Mouse (Mus musculus): ENCODE measurements around the gene Map3k20. TPM values are rescaled to one million over a fixed set of nuclear protein-coding genes. Genes with fewer than 3 reads are reported as not detected.

Gene Map3k20
- polyA plus RNA-seq, 1 experiment from 2014 or later: 9.7 TPM

- H3K4me2 ChIP-seq: no peak overlapping the region
- no peaks in the 10 kb centered on the region; the same call in 1 of the 2 replicates for H3K9me3 ChIP-seq
- WGBS: 35% methylated on average over 7 of the region's 7 CpGs
- H3K36me3 ChIP-seq: peaks cover 11% of the 10 kb centered on the region
- no peak for ATAC-seq (ENCODE audit: insufficient number of reproducible peaks, insufficient read depth, low FRiP score, low TSS enrichment, low read depth)
- no peaks in the 10 kb centered on the region for H3K27me3 ChIP-seq
- no peak overlapping the region for H3K27ac ChIP-seq
- H3K4me1 ChIP-seq (replicated peaks): peaks cover 6% of the 10 kb centered on the region; the same call in 1 of the 2 replicates
- H3K9ac ChIP-seq (replicated peaks): no peak overlapping the region
- H3K4me3 ChIP-seq (replicated peaks): no peak overlapping the region
Measured at GRCm38 (mm10) chr2:72491650-72492049, 206.2 kb downstream of the Map3k20 start.

Other genes with a start within 250 kb of the Map3k20 start
- 242 and 246 TPM in 2 replicates for gene Cdca7, start 190.5 kb downstream of the Map3k20 start, polyA plus RNA-seq (2016; fragmentation: Nextera tagmentation; extraction: Ambion mirVana)

Measured in limb, embryonic 12.5 days (tissue).